Mouse (Mus musculus) liver, embryonic 11.5 days (tissue): Measurements from ENCODE around the gene Gria1. TPM values are rescaled to one million over a fixed set of nuclear protein-coding genes. Genes with fewer than 3 reads are reported as not detected.

ENCODE experiments used
- ATAC-seq: fragments of 200-750 bp; cut with Nextera tagmentation; replicated peaks from 2 replicates; pipeline ENCODE4 v1.8.0; 2017; ENCODE audit warnings: moderate number of reproducible peaks, mild to moderate bottlenecking, moderate TSS enrichment, moderate library complexity; ENCODE audit not compliant: low FRiP score
- DNase-seq: peaks from one replicate; pipeline ENCODE4 v3.0.0-alpha.2; 2017; ENCODE audit warnings: low spot score
- H3K27ac ChIP-seq: fragments of 300-500 bp; sonication (generic); 2 replicates; pipeline ENCODE4 v1.5.1; 2014; ENCODE audit warnings: mild to moderate bottlenecking, low read depth, low read length, control low read depth
- H3K27me3 ChIP-seq: fragments of 300-500 bp; sonication (generic); replicated peaks from 2 replicates; pipeline ENCODE4 v1.6.1; 2014; ENCODE audit warnings: low read length, mixed read lengths; ENCODE audit not compliant: control insufficient read depth, insufficient read depth
- H3K36me3 ChIP-seq: fragments of 300-500 bp; sonication (generic); 2 replicates; pipeline ENCODE4 v1.6.1; 2014; ENCODE audit warnings: mild to moderate bottlenecking, low read length, moderate library complexity, mixed read lengths; ENCODE audit not compliant: control insufficient read depth, insufficient read depth
- H3K4me1 ChIP-seq: fragments of 300-500 bp; sonication (generic); replicated peaks from 2 replicates; pipeline ENCODE4 v1.6.1; 2014; ENCODE audit warnings: low read length, mixed read lengths; ENCODE audit not compliant: control insufficient read depth, insufficient read depth
- H3K4me2 ChIP-seq: fragments of 300-500 bp; sonication (generic); 2 replicates; pipeline ENCODE4 v1.6.1; 2014; ENCODE audit warnings: mild to moderate bottlenecking, control low read depth, moderate library complexity
- H3K4me3 ChIP-seq: fragments of 300-500 bp; sonication (generic); 2 replicates; pipeline ENCODE4 v1.5.1; 2014; ENCODE audit warnings: low read depth, low read length, control low read depth
- H3K9ac ChIP-seq: fragments of 300-500 bp; sonication (generic); 2 replicates; pipeline ENCODE4 v1.6.1; 2014; ENCODE audit warnings: low read depth, low read length, control low read depth
- H3K9me3 ChIP-seq: fragments of 300-500 bp; sonication (generic); 2 replicates; pipeline ENCODE4 v1.6.1; 2016; ENCODE audit warnings: low read length, inconsistent platforms, mixed read lengths; ENCODE audit not compliant: control insufficient read depth
- WGBS: fragments of 180-500 bp; shearing (Covaris S2); extraction: QIAGEN DNeasy Blood & Tissue Kit; methylation state at CpG from one replicate; pipeline ENCODE4 v1.1.7; 2014; 5-methylcytosine and 5-hydroxymethylcytosine counted together
- polyA plus RNA-seq: library from polyadenylated mRNA; unstranded; fragments of >200 nt; fragmentation: Nextera tagmentation; extraction: Ambion mirVana; gene quantifications from 2 replicates; pipeline ENCODE4 v1.2.1, GENCODE M21; 2014

Gene Gria1
- polyA plus RNA-seq, 1 experiment from 2014 or later: 0.66 TPM

GRCm38 (mm10) chr11:57248870-57249269, 237.7 kb downstream of the Gria1 start:
- no peak for ATAC-seq

DNA sequence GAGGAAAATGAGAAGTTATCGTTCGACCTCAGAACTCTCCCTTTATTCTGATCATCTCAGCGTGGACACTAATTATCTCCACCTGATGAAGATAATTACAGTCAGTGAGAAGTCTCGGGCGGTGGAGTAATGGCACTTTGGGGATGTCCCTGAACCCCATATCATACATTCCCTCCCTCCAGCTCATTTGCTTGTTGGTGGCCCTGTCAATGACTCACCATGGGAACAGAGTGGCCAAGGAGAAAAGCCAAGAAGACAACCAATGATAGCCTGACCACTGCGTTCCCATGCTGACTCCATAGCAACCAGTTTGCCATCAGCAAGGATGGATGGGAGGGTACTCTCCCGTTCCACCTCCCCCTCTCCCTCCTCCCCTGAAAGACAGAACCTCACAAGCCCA, 238.9 kb downstream of the Gria1 start:
- H3K9ac ChIP-seq: no peak overlapping the region
- H3K27me3 ChIP-seq: no peaks in the 10 kb centered on the region
- WGBS: 71% methylated on average over 7 of the region's 7 CpGs
- no peak overlapping the region for H3K4me2 ChIP-seq
- no peaks in the 10 kb centered on the region for H3K4me1 ChIP-seq
- no peak overlapping the region for H3K27ac ChIP-seq
- no peak overlapping the region for H3K4me3 ChIP-seq
- no peaks in the 10 kb centered on the region for H3K9me3 ChIP-seq
- no peaks in the 10 kb centered on the region for H3K36me3 ChIP-seq
- DNase-seq (no peak), ATAC-seq (no peak)

More at GRCm38 (mm10) chr11:57248870-57249269, 237.7 kb downstream of the Gria1 start:
- no peak overlapping the region for H3K4me2 ChIP-seq
- H3K36me3 ChIP-seq: no peaks in the 10 kb centered on the region
- no peak overlapping the region for H3K27ac ChIP-seq
- H3K4me3 ChIP-seq: no peak overlapping the region
- H3K27me3 ChIP-seq: no peaks in the 10 kb centered on the region
- no peak for DNase-seq
- no peak overlapping the region for H3K9ac ChIP-seq
- H3K9me3 ChIP-seq: no peaks in the 10 kb centered on the region
- H3K4me1 ChIP-seq: no peaks in the 10 kb centered on the region
- 72% methylated on average over 4 of the region's 4 CpGs for WGBS

DNA sequence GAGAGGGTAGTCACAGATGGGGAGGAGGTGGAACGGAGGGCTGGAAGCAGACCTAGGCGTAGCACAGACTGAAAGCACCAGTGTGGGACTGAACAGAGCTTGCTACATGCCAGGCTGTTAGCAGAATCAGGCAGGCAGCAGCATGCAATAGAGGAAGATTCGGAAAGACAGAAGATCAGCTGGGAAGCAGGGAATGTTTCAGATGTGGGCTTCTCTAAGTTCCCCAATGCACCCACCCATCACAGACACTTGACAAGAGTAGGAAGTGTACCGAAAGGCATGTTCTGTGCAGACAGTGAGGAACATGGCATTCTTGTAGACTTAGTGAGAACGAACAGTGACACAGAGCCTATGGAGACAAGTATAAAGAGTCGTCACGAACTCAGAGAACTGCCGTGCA, 260.5 kb downstream of the Gria1 start:
- DNase-seq (no peak), ATAC-seq (no peak)
- Histone ChIP-seq H3K27ac (no peak overlapping the region), H3K9me3 (no peaks in the 10 kb centered on the region), H3K4me1 (no peaks in the 10 kb centered on the region), H3K27me3 (no peaks in the 10 kb centered on the region), H3K9ac (no peak overlapping the region), H3K4me2 (no peak overlapping the region), H3K36me3 (no peaks in the 10 kb centered on the region), H3K4me3 (no peak overlapping the region)
- 91% methylated on average over 8 of the region's 8 CpGs for WGBS

- no peak overlapping the region for H3K4me2 ChIP-seq
- no peaks in the 10 kb centered on the region for H3K36me3 ChIP-seq
- H3K9me3 ChIP-seq: no peaks in the 10 kb centered on the region
- H3K27me3 ChIP-seq: no peaks in the 10 kb centered on the region
- no peak for ATAC-seq
- H3K4me3 ChIP-seq: no peak overlapping the region
- no peak overlapping the region for H3K27ac ChIP-seq
- H3K4me1 ChIP-seq: no peaks in the 10 kb centered on the region
- DNase-seq: no peak
- no peak overlapping the region for H3K9ac ChIP-seq
- 81% methylated on average over 4 of the region's 4 CpGs for WGBS
Observed at GRCm38 (mm10) chr11:57274687-57275086, 263.5 kb downstream of the Gria1 start.

GRCm38 (mm10) chr11:57278056-57278455, 266.9 kb downstream of the Gria1 start:
- Histone ChIP-seq H3K4me2 (no peak overlapping the region), H3K27me3 (no peaks in the 10 kb centered on the region), H3K4me3 (no peak overlapping the region), H3K36me3 (no peaks in the 10 kb centered on the region), H3K9me3 (no peaks in the 10 kb centered on the region), H3K9ac (no peak overlapping the region), H3K27ac (no peak overlapping the region), H3K4me1 (no peaks in the 10 kb centered on the region)
- ATAC-seq (no peak), DNase-seq (no peak)
- 48% methylated on average over 10 of the region's 10 CpGs for WGBS

DNA sequence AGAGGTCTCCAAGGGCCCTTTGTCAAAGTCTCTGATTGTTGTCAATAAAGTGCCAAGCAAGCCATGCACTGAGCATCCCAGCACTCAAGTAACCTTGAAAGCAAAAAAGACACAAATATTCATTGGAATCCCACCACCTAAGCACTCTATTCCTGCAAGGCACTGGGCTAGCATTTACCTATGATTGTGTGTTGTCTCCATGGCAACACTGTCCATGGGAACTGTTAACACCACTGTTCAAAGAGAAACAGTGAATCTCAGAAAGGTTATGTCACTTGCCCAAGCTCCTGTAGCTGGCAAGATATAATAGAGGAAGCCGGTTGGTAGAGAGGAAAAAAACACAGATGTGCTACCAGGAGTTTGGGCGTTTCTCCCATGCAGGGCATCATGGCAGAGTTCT, 274.9 kb downstream of the Gria1 start:
- H3K9ac ChIP-seq: no peak overlapping the region
- H3K27me3 ChIP-seq: no peaks in the 10 kb centered on the region
- H3K9me3 ChIP-seq: no peaks in the 10 kb centered on the region
- ATAC-seq (no peak), DNase-seq (no peak)
- no peaks in the 10 kb centered on the region for H3K4me1 ChIP-seq
- no peaks in the 10 kb centered on the region for H3K36me3 ChIP-seq
- H3K4me2 ChIP-seq: no peak overlapping the region
- H3K4me3 ChIP-seq: no peak overlapping the region
- 82% methylated on average over 2 of the region's 2 CpGs for WGBS
- H3K27ac ChIP-seq: no peak overlapping the region

DNA sequence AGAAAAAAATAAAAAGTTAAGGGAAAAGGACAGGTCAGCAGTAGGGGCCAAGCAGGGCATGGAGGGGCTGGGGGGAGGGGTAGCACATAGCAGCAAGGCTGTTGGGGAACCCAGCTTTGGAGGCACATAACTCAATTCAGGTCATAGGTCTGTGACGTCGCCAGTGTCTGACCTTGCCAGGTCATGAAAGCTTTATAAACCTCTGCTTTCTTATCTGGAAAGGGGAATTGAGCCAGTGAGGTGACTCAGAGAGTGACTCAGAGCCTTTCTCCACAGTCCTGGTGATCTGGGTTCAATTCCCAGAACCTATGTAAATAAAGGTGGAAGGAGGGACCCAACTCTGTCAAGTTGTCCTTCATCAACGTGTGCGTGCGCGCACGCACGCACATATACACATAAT, 286.2 kb downstream of the Gria1 start:
- no peak for ATAC-seq
- Histone ChIP-seq H3K9me3 (no peaks in the 10 kb centered on the region), H3K4me3 (no peak overlapping the region), H3K27ac (no peak overlapping the region), H3K4me1 (no peaks in the 10 kb centered on the region), H3K4me2 (no peak overlapping the region), H3K36me3 (no peaks in the 10 kb centered on the region), H3K27me3 (no peaks in the 10 kb centered on the region), H3K9ac (no peak overlapping the region)
- WGBS: 88% methylated on average over 8 of the region's 8 CpGs
- no peak for DNase-seq

- no peaks in the 10 kb centered on the region for H3K9me3 ChIP-seq
- H3K4me2 ChIP-seq: no peak overlapping the region
- ATAC-seq (no peak), DNase-seq (no peak)
- no peak overlapping the region for H3K27ac ChIP-seq
- H3K4me3 ChIP-seq: no peak overlapping the region
- H3K27me3 ChIP-seq: no peaks in the 10 kb centered on the region
- WGBS: 74% methylated on average over 2 of the region's 2 CpGs
- H3K36me3 ChIP-seq: no peaks in the 10 kb centered on the region
- H3K4me1 ChIP-seq: no peaks in the 10 kb centered on the region
- H3K9ac ChIP-seq: no peak overlapping the region
Observed at GRCm38 (mm10) chr11:57298263-57298662, 287.1 kb downstream of the Gria1 start.

GRCm38 (mm10) chr11:57298665-57299064, 287.5 kb downstream of the Gria1 start:
- H3K9me3 ChIP-seq: no peaks in the 10 kb centered on the region
- no peak overlapping the region for H3K4me2 ChIP-seq
- no peaks in the 10 kb centered on the region for H3K27me3 ChIP-seq
- no peak for ATAC-seq
- no peaks in the 10 kb centered on the region for H3K4me1 ChIP-seq
- H3K36me3 ChIP-seq: no peaks in the 10 kb centered on the region
- no peak for DNase-seq
- H3K9ac ChIP-seq: no peak overlapping the region
- H3K27ac ChIP-seq: no peak overlapping the region
- no peak overlapping the region for H3K4me3 ChIP-seq
